Comparison of ENCODE assay signal across 16 mouse cellular contexts in genomic region chr5:100119331-100119730, GRCm38 (mm10). TPM values are rescaled to one million over a fixed set of nuclear protein-coding genes. Genes with fewer than 3 reads are reported as not detected.
"Had no signal": no experiment of that assay in that cellular context is flagged by ENCODE, and none has a peak within 500 bp of the region (broad histone marks: within the 10 kb centered on the region; RNA-seq: fewer than 3 reads in every experiment).

No protein-coding gene starts in this region.

- H3K36me3 ChIP-seq: liver, embryonic 13.5 days; midbrain, embryonic 12.5 days had no signal

- H3K27ac ChIP-seq: left cerebral cortex, adult 2 months; liver, embryonic 13.5 days; midbrain, embryonic 12.5 days had no signal

- H3K9me3 ChIP-seq: liver, embryonic 13.5 days; midbrain, embryonic 12.5 days had no signal

- H3K4me3 ChIP-seq: left cerebral cortex, adult 2 months; liver, embryonic 13.5 days; midbrain, embryonic 12.5 days; myocyte had no signal

- H3K27me3 ChIP-seq: midbrain, embryonic 12.5 days had no signal

- H3K4me2 ChIP-seq: liver, embryonic 13.5 days; midbrain, embryonic 12.5 days had no signal

- DNase-seq: kidney, adult 9 months; kidney, postnatal 14 days; kidney, postnatal 4 days; layer of hippocampus, postnatal 36 days; liver, embryonic 13.5 days; lung, adult 2 months; lung, postnatal 14 days; lung, postnatal 4 days; thymus, postnatal 25 days had no signal

- H3K9ac ChIP-seq: liver, embryonic 13.5 days; midbrain, embryonic 12.5 days had no signal

RNA-seq across cellular contexts. Expression of gene Tmem150c, which starts 40.3 kb away (rescaled TPM):
- total RNA-seq: liver, adult 2 months; megakaryocyte progenitor cell, adult 5-6 weeks; megakaryocyte-erythroid progenitor cell, adult 5-6 weeks; monocyte, adult 5-6 weeks had no signal
- polyA plus RNA-seq: myocyte had no signal
